Mouse (Mus musculus) megakaryocyte, embryonic 14.5 days (primary cell): Measurements from ENCODE around the gene Arpc5.
"Not testable (repeated sequence)": the region's sequence is repeated elsewhere in the genome, so short reads cannot be mapped to it uniquely, and the experiment has no call there.

Source experiments
- FLI1 ChIP-seq: IDR thresholded peaks from 2 replicates; pipeline ENCODE4 v1.6.1; 2012; ENCODE audit warnings: low read length, inconsistent platforms, mixed read lengths
- GATA1 ChIP-seq: IDR thresholded peaks from 3 replicates; pipeline ENCODE4 v1.6.1; 2012; ENCODE audit warnings: mixed read lengths, low read length, inconsistent platforms, borderline replicate concordance

DNA sequence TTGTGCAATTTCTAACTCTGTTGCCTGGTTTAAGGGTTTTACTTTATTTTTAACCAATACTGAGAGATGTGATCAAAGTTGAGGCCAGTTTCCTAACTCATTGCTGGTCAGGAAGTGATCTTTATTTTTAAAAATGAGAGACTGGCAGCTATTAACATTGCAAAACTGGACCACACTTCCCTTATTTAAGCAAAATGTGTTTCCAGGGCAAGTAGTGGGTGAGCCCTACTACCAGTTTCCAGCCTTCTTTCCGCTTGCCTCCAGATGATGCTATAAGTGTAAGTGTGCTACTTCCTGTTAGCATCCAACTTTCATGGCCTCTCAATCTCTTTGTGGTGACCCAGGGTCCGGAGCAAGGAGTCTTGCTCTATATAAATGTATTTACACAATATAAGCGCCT is 8.3 kb downstream of the Arpc5 start:
- TF ChIP-seq GATA1, FLI1: not testable (repeated sequence)
